Mouse (Mus musculus) megakaryocyte, embryonic 14.5 days (primary cell): Measurements from ENCODE around the gene Gm13420.
"Not testable (repeated sequence)": the region's sequence is repeated elsewhere in the genome, so short reads cannot be mapped to it uniquely, and the experiment has no call there.

Experiments
- FLI1 ChIP-seq: IDR thresholded peaks from 2 replicates; pipeline ENCODE4 v1.6.1; 2012; ENCODE audit warnings: low read length, inconsistent platforms, mixed read lengths
- GATA1 ChIP-seq: IDR thresholded peaks from 3 replicates; pipeline ENCODE4 v1.6.1; 2012; ENCODE audit warnings: mixed read lengths, low read length, inconsistent platforms, borderline replicate concordance

GRCm38 (mm10) chr2:29781256-29781655, 29.8 kb upstream of the Gm13420 start:
- TF ChIP-seq FLI1, GATA1: not testable (repeated sequence)
